Mouse (Mus musculus): ENCODE data around the gene Olfr894. TPM values are rescaled to one million over a fixed set of nuclear protein-coding genes. Genes with fewer than 3 reads are reported as not detected.
"Not testable (repeated sequence)": the region's sequence is repeated elsewhere in the genome, so short reads cannot be mapped to it uniquely, and the experiment has no call there.

The Olfr894 gene
- not detected in 2 replicates for polyA plus RNA-seq (2014; fragmentation: Nextera tagmentation; extraction: Ambion mirVana)

DNA sequence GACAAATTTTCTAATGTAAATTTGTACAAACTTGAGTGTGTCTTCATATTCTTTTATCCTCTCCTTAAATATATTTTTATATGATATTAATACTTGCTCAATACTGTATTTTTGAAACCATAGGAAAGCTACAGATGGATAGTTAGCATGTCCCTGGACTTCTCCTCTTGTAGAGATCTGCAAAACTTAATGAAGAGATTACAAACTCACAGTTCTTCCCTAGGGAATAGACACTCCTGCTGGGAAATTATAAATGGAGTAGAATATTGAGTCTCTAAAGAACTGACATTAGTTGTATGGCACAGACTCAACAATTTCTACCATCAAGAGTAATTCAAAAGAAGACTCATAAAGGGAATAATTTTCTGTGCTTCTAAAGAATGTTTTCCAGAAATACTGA lies at the start of gene Olfr894:
Gene Olfr894, plus strand, starts transcription at position 301 of the 400 bp plus-strand sequence.
- no peak within 1 kb of the TSS for H3K27ac ChIP-seq (ENCODE audit: low read depth, low read length)
- H3K4me3 ChIP-seq (ENCODE audit: low read length) = no peak within 1 kb of the TSS
- no peak within 1 kb of the TSS for H3K9ac ChIP-seq (ENCODE audit: low read depth, low read length)
- no peak within 1 kb of the TSS for H3K4me2 ChIP-seq (replicated peaks; ENCODE audit: low read depth, low read length)
- H3K9me3 ChIP-seq (ENCODE audit: control insufficient read depth, low read length) = no peaks in the 10 kb centered on the region
- H3K36me3 ChIP-seq (ENCODE audit: control insufficient read depth, insufficient read depth, low read length) = no peaks in the 10 kb centered on the region
- no peak for ATAC-seq (ENCODE audit: low FRiP score, low TSS enrichment)
- H3K4me1 ChIP-seq (ENCODE audit: control insufficient read depth, insufficient read depth, low read length) = no peaks in the 10 kb centered on the region
- H3K27me3 ChIP-seq (ENCODE audit: control insufficient read depth, insufficient read depth, low read length) = no peaks in the 10 kb centered on the region

DNA sequence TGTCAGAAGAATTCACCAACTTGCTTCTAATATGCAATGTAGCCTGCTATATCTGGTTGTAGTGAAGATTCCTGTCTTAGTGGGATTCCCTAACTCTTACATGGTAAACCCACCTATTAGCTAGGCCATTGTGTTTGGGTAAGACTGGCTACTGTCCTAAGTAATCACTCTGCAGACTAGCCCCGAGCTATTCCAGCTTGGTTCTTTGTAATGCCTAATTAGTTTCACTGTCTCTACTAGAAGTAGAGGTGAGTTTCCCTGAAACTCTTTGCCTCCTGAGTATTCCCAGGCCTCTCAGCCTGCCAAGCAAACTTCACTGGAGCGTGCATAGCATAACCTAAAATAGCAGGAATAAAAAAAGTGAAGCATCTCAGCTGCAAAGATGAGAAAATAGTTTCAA lies 49.5 kb upstream of the Olfr894 start:
- H3K9me3 ChIP-seq (ENCODE audit: control insufficient read depth, low read length); H3K9ac ChIP-seq (ENCODE audit: low read depth, low read length); H3K27ac ChIP-seq (ENCODE audit: low read depth, low read length); ATAC-seq (ENCODE audit: low FRiP score, low TSS enrichment); H3K4me2 ChIP-seq (replicated peaks; ENCODE audit: low read depth, low read length); H3K27me3 ChIP-seq (ENCODE audit: control insufficient read depth, insufficient read depth, low read length); H3K4me3 ChIP-seq (ENCODE audit: low read length); H3K36me3 ChIP-seq (ENCODE audit: control insufficient read depth, insufficient read depth, low read length); H3K4me1 ChIP-seq (ENCODE audit: control insufficient read depth, insufficient read depth, low read length): not testable (repeated sequence)
- WGBS = 58% methylated on average over 2 of the region's 2 CpGs

DNA sequence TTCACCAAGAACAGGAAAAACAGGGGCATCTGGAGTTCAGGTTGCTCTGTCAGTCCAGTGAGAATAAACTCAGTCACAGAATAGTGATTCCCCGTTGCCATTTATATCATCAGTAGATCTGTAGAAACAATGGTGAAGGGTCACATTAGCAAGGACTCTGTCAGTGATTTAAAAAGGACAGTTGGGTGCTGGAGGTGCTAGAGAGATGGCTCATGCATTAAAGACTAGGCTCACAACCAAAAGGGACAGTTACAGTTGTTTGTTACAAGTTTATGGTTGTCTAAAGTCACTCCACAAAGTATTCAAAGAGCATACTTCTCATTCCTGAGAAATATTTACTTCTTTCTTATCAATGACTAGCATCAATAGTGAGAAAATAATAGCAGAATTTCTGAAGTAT lies 37.1 kb upstream of the Olfr894 start, which contains the start of gene Olfr891:
Gene Olfr891, minus strand, starts transcription at position 101 of the 400 bp plus-strand sequence.
- Histone ChIP-seq H3K36me3 (ENCODE audit: control insufficient read depth, insufficient read depth, low read length) (no peaks in the 10 kb centered on the region), H3K9ac (ENCODE audit: low read depth, low read length) (no peak within 1 kb of the TSS), H3K9me3 (ENCODE audit: control insufficient read depth, low read length) (peaks cover 8% of the 10 kb centered on the region), H3K4me3 (ENCODE audit: low read length) (no peak within 1 kb of the TSS), H3K4me1 (ENCODE audit: control insufficient read depth, insufficient read depth, low read length) (no peaks in the 10 kb centered on the region), H3K27ac (ENCODE audit: low read depth, low read length) (no peak within 1 kb of the TSS), H3K4me2 (replicated peaks; ENCODE audit: low read depth, low read length) (no peak within 1 kb of the TSS), H3K27me3 (ENCODE audit: control insufficient read depth, insufficient read depth, low read length) (no peaks in the 10 kb centered on the region)
- no peak for ATAC-seq (ENCODE audit: low FRiP score, low TSS enrichment)
- 86% methylated on average over 1 of the region's 1 CpGs for WGBS

DNA sequence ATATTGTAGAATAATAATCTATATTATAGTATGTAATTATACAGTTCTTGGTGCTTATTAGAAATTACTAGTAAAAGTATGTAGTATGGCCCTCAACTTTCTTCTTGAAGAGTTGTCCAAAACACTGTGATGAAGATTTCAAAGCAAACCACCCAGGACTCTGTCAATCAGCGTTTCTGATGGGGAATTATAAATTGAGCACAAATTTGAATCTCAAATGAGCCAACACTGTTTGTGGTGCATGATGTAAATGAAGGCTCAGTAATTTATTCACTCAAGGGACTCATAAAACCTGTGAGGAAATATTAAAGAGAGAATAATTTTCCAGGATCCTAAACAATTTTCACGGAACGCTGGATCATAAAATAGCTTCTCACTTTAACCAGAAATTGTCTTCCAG lies 9.8 kb upstream of the Olfr894 start, which contains the start of gene Olfr893:
Gene Olfr893, plus strand, starts transcription at position 301 of the 400 bp plus-strand sequence.
- Histone ChIP-seq H3K27me3 (ENCODE audit: control insufficient read depth, insufficient read depth, low read length) (no peaks in the 10 kb centered on the region), H3K36me3 (ENCODE audit: control insufficient read depth, insufficient read depth, low read length) (no peaks in the 10 kb centered on the region), H3K4me2 (replicated peaks; ENCODE audit: low read depth, low read length) (no peak within 1 kb of the TSS), H3K9ac (ENCODE audit: low read depth, low read length) (no peak within 1 kb of the TSS), H3K9me3 (ENCODE audit: control insufficient read depth, low read length) (no peaks in the 10 kb centered on the region), H3K4me3 (ENCODE audit: low read length) (no peak within 1 kb of the TSS), H3K27ac (ENCODE audit: low read depth, low read length) (no peak within 1 kb of the TSS), H3K4me1 (ENCODE audit: control insufficient read depth, insufficient read depth, low read length) (no peaks in the 10 kb centered on the region)
- 91% methylated on average over 3 of the region's 3 CpGs for WGBS
- no peak for ATAC-seq (ENCODE audit: low FRiP score, low TSS enrichment)

DNA sequence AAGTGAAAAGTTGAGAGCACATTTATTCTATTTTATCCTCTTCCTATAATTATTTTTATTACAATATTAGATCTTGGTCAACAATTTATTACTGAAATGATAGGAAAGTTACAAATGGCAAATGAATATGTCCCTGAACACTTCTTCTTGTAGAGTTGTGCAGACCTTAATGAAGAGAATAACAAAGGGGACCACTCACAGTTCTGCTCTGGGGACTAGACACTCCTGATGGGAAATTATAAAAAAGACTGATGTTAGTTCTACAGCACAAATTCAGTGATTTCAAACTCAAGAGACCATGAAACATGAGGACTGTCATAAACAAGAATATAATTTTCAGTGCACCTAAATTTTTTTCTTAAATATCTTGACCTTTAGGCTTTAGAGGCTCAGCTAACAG lies 34.6 kb downstream of the Olfr894 start, which contains the start of gene Olfr143:
Gene Olfr143, plus strand, starts transcription at position 301 of the 400 bp plus-strand sequence.
- Histone ChIP-seq H3K27ac (ENCODE audit: low read depth, low read length) (no peak within 1 kb of the TSS), H3K9me3 (ENCODE audit: control insufficient read depth, low read length) (no peaks in the 10 kb centered on the region), H3K4me3 (ENCODE audit: low read length) (no peak within 1 kb of the TSS), H3K27me3 (ENCODE audit: control insufficient read depth, insufficient read depth, low read length) (no peaks in the 10 kb centered on the region), H3K4me2 (replicated peaks; ENCODE audit: low read depth, low read length) (no peak within 1 kb of the TSS), H3K36me3 (ENCODE audit: control insufficient read depth, insufficient read depth, low read length) (no peaks in the 10 kb centered on the region), H3K9ac (ENCODE audit: low read depth, low read length) (no peak within 1 kb of the TSS), H3K4me1 (ENCODE audit: control insufficient read depth, insufficient read depth, low read length) (no peaks in the 10 kb centered on the region)
- no peak for ATAC-seq (ENCODE audit: low FRiP score, low TSS enrichment)

DNA sequence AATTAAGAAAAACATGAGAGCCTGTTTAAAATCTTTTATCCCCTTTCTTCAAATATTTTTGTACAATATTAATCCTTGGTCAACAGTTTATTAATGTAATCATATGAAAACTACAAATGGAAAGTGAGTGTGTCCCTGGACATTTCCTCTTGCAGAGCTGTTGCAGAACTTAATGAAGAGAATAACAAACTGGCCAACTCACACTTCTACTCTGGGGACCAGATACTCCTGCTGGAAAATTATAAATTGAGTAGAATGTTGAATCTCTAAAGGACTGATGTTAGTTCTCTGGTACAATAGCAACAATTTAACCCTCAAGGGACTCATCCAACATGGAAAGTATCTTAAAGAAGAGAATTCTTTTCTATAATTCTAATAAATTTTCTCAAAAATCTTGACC lies 49.7 kb downstream of the Olfr894 start, which contains the start of gene Olfr895:
Gene Olfr895, plus strand, starts transcription at position 301 of the 400 bp plus-strand sequence.
- no peak within 1 kb of the TSS for H3K4me3 ChIP-seq (ENCODE audit: low read length)
- no peak within 1 kb of the TSS for H3K4me2 ChIP-seq (replicated peaks; ENCODE audit: low read depth, low read length)
- H3K27ac ChIP-seq (ENCODE audit: low read depth, low read length) = no peak within 1 kb of the TSS
- no peaks in the 10 kb centered on the region for H3K4me1 ChIP-seq (ENCODE audit: control insufficient read depth, insufficient read depth, low read length)
- no peak within 1 kb of the TSS for H3K9ac ChIP-seq (ENCODE audit: low read depth, low read length)
- no peaks in the 10 kb centered on the region for H3K27me3 ChIP-seq (ENCODE audit: control insufficient read depth, insufficient read depth, low read length)
- no peak for ATAC-seq (ENCODE audit: low FRiP score, low TSS enrichment)
- H3K36me3 ChIP-seq (ENCODE audit: control insufficient read depth, insufficient read depth, low read length) = no peaks in the 10 kb centered on the region
- H3K9me3 ChIP-seq (ENCODE audit: control insufficient read depth, low read length) = no peaks in the 10 kb centered on the region

Other genes with a start within 250 kb of the Olfr894 start
- not detected in 2 replicates for gene Olfr881, start 226.2 kb upstream of the Olfr894 start, polyA plus RNA-seq (2014; fragmentation: Nextera tagmentation; extraction: Ambion mirVana)
- gene Olfr883, start 192.2 kb upstream of the Olfr894 start, polyA plus RNA-seq (2014; fragmentation: Nextera tagmentation; extraction: Ambion mirVana) = not detected in 2 replicates
- not detected in 2 replicates for gene Olfr884, start 171.5 kb upstream of the Olfr894 start, polyA plus RNA-seq (2014; fragmentation: Nextera tagmentation; extraction: Ambion mirVana)
- gene Olfr885, start 156.7 kb upstream of the Olfr894 start, polyA plus RNA-seq (2014; fragmentation: Nextera tagmentation; extraction: Ambion mirVana) = not detected in 2 replicates
- not detected in 2 replicates for gene Olfr887, start 134.0 kb upstream of the Olfr894 start, polyA plus RNA-seq (2014; fragmentation: Nextera tagmentation; extraction: Ambion mirVana)
- gene Olfr888, start 109.9 kb upstream of the Olfr894 start, polyA plus RNA-seq (2014; fragmentation: Nextera tagmentation; extraction: Ambion mirVana) = not detected in 2 replicates
- gene Olfr889, start 102.9 kb upstream of the Olfr894 start, polyA plus RNA-seq (2014; fragmentation: Nextera tagmentation; extraction: Ambion mirVana) = 0.07 TPM in 1 of 2 replicates, not detected in the other
- gene Olfr890, start 75.5 kb upstream of the Olfr894 start, polyA plus RNA-seq (2014; fragmentation: Nextera tagmentation; extraction: Ambion mirVana) = not detected in 2 replicates
- not detected in 2 replicates for gene Olfr891, start 37.2 kb upstream of the Olfr894 start, polyA plus RNA-seq (2014; fragmentation: Nextera tagmentation; extraction: Ambion mirVana)
- not detected in 2 replicates for gene Olfr893, start 9.7 kb upstream of the Olfr894 start, polyA plus RNA-seq (2014; fragmentation: Nextera tagmentation; extraction: Ambion mirVana)
- gene Olfr143, start 34.7 kb downstream of the Olfr894 start, polyA plus RNA-seq (2014; fragmentation: Nextera tagmentation; extraction: Ambion mirVana) = not detected in 2 replicates
- not detected in 2 replicates for gene Olfr895, start 49.8 kb downstream of the Olfr894 start, polyA plus RNA-seq (2014; fragmentation: Nextera tagmentation; extraction: Ambion mirVana)
- not detected in 2 replicates for gene Olfr896-ps1, start 73.1 kb downstream of the Olfr894 start, polyA plus RNA-seq (2014; fragmentation: Nextera tagmentation; extraction: Ambion mirVana)
- not detected in 2 replicates for gene Olfr25, start 111.0 kb downstream of the Olfr894 start, polyA plus RNA-seq (2014; fragmentation: Nextera tagmentation; extraction: Ambion mirVana)
- not detected in 2 replicates for gene Olfr898, start 130.4 kb downstream of the Olfr894 start, polyA plus RNA-seq (2014; fragmentation: Nextera tagmentation; extraction: Ambion mirVana)
- not detected in 2 replicates for gene Olfr250, start 148.8 kb downstream of the Olfr894 start, polyA plus RNA-seq (2014; fragmentation: Nextera tagmentation; extraction: Ambion mirVana)
- gene Olfr251, start 159.0 kb downstream of the Olfr894 start, polyA plus RNA-seq (2014; fragmentation: Nextera tagmentation; extraction: Ambion mirVana) = not detected in 2 replicates
- gene Olfr147, start 183.6 kb downstream of the Olfr894 start, polyA plus RNA-seq (2014; fragmentation: Nextera tagmentation; extraction: Ambion mirVana) = not detected in 2 replicates
- not detected in 2 replicates for gene Olfr901, start 211.4 kb downstream of the Olfr894 start, polyA plus RNA-seq (2014; fragmentation: Nextera tagmentation; extraction: Ambion mirVana)
- not detected in 2 replicates for gene Olfr902, start 229.6 kb downstream of the Olfr894 start, polyA plus RNA-seq (2014; fragmentation: Nextera tagmentation; extraction: Ambion mirVana)
- gene Olfr904, start 245.1 kb downstream of the Olfr894 start, polyA plus RNA-seq (2014; fragmentation: Nextera tagmentation; extraction: Ambion mirVana) = not detected in 2 replicates

All from kidney, embryonic 14.5 days (tissue).